Mouse (Mus musculus): ENCODE data around the gene Ndc1. TPM values are rescaled to one million over a fixed set of nuclear protein-coding genes. Genes with fewer than 3 reads are reported as not detected.

Ndc1 gene
- 27.8 TPM for polyA plus RNA-seq (2014; fragmentation: Illumina TruSeq; extraction: RNeasy Lipid Tissue Mini Kit (QIAGEN cat#74804); ENCODE audit: low read depth, low replicate concordance)

DNA sequence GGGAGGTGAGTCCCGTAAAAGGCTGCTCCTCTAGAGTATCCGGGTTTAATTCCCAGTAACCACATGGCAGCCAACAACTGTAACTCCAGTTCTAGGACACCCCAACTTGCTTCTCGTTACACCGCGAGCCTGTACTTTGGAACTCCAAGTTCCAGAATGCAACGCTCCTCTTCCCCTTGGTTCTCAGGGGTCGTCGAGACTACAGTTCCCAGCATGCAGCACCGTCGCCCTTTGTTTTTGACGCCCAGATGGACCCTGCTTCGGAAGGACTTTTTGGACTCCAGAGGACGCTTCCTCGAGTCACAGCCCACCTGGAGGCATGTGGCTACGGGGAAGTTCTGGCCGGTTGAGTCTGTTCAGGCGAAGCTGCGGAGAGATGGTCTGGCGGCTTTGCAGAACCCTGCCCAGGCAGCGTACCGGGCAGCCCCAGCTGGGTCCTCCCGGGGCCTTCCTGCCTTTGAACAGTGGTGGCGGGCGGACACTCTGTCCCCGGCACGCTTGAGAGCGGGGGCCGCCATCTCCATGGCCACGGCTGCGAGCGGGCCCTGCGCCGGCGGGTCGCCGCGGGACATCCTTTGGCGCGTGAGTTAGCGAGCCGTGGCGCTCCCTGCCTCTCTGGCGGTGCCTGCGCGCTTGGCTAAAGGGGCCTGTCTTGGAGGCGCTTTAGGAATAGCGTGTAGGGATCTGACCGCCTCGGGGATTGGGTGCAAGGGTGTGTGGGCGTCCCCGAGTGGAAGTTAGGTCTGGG lies at the start of gene Ndc1:
Gene Ndc1, plus strand, starts transcription at position 218 of the 748 bp plus-strand sequence.

DNA sequence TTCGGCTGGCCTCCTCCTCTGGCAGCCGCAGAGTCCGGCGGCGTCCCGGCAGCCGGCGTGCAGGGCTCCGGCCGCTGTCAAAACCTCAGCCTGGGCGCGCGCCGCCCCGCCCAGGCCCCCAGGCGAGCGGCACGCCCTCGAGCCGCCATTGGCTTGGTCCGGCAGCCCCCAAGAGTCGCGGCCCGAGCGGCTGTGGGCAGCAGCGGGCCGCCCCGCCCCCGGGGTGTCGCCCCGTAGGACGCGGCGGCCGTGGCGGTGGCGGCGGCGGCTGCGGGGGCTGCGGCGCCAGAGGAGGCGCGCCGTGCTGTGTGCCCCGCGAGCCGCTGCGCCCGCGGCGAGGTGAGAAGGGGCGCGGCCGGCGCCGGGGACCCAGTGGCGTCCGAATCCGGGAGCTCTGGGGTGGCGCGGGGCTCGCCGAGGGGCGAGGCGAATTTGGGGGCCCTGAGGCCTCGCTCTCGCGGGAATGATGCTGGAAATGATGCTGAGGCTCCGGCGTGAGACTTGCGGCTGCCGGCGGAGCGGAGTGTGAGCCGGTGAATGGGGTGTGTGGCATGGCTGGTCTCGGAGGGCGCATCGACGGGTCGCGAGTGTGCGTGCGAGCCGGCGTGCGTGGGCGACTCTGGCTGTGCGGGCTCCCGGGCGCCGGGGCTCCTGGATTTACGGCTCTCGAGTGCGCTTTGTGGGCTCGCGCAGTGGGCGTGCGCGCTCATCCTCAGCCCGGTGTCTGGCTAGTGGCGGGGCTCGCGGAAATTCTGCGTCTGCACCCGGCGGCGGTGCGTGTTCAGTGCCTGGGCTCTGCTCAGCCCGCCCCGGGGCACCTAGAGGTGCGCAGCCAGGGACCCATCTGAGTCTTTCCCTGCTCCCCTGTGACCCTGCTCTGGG lies 67.0 kb downstream of the Ndc1 start, which contains the start of gene Glis1:
Gene Glis1, plus strand, starts transcription at position 236 of the 882 bp plus-strand sequence.

Other genes starting within 250 kb of the Ndc1 start
- gene Tmem59, start 189.4 kb upstream of the Ndc1 start, polyA plus RNA-seq (2014; fragmentation: Illumina TruSeq; extraction: RNeasy Lipid Tissue Mini Kit (QIAGEN cat#74804); ENCODE audit: low read depth, low replicate concordance) = 1,062 TPM
- 46.5 TPM for gene Tceanc2, start 188.7 kb upstream of the Ndc1 start, polyA plus RNA-seq (2014; fragmentation: Illumina TruSeq; extraction: RNeasy Lipid Tissue Mini Kit (QIAGEN cat#74804); ENCODE audit: low read depth, low replicate concordance)
- not detected for gene Ldlrad1, start 158.6 kb upstream of the Ndc1 start, polyA plus RNA-seq (2014; fragmentation: Illumina TruSeq; extraction: RNeasy Lipid Tissue Mini Kit (QIAGEN cat#74804); ENCODE audit: low read depth, low replicate concordance)
- gene Lrrc42, start 114.3 kb upstream of the Ndc1 start, polyA plus RNA-seq (2014; fragmentation: Illumina TruSeq; extraction: RNeasy Lipid Tissue Mini Kit (QIAGEN cat#74804); ENCODE audit: low read depth, low replicate concordance) = 21.2 TPM
- gene Hspb11, start 114.2 kb upstream of the Ndc1 start, polyA plus RNA-seq (2014; fragmentation: Illumina TruSeq; extraction: RNeasy Lipid Tissue Mini Kit (QIAGEN cat#74804); ENCODE audit: low read depth, low replicate concordance) = 54.4 TPM
- not detected for gene Dio1, start 60.6 kb upstream of the Ndc1 start, polyA plus RNA-seq (2014; fragmentation: Illumina TruSeq; extraction: RNeasy Lipid Tissue Mini Kit (QIAGEN cat#74804); ENCODE audit: low read depth, low replicate concordance)
- gene Yipf1, start 53.4 kb upstream of the Ndc1 start, polyA plus RNA-seq (2014; fragmentation: Illumina TruSeq; extraction: RNeasy Lipid Tissue Mini Kit (QIAGEN cat#74804); ENCODE audit: low read depth, low replicate concordance) = 43.8 TPM
- not detected for gene Glis1, start 66.8 kb downstream of the Ndc1 start, polyA plus RNA-seq (2014; fragmentation: Illumina TruSeq; extraction: RNeasy Lipid Tissue Mini Kit (QIAGEN cat#74804); ENCODE audit: low read depth, low replicate concordance)

Measured in adrenal gland, adult 10 weeks (tissue).